Mouse (Mus musculus) cerebellum, adult (tissue): Measurements from ENCODE around the gene Vmn1r220.
"Not testable (repeated sequence)": the region's sequence is repeated elsewhere in the genome, so short reads cannot be mapped to it uniquely, and the experiment has no call there.

Source experiments
- ATAC-seq: cut with Nextera tagmentation; 2 replicates; pipeline ENCODE4 v1.9.2; 2017; ENCODE audit warnings: mild to moderate bottlenecking, moderate library complexity, mixed read lengths; ENCODE audit not compliant: insufficient number of reproducible peaks, low FRiP score, low TSS enrichment

The Vmn1r220 gene

DNA sequence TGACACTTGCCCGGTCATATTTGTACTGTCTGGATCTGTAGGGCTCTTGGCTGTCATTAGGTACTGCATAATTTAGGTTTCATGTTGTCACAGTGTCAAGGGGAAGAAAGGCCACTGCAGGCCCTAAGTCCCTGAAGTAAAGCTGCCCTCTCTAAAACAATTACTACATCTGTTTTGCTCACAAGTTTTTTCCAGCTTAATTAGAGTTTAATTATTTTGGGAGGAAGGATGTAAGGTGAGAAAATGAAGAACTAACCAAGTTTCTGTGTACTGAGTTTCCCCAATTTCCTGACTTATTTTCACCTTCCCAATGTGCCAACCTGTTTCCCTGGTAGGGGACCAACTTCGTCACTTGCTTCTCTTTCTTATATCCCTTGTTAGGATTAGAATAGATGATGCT lies at the start of gene Vmn1r220:
TSS of gene Vmn1r220 (minus strand) at position 101 of the 400 bp plus-strand sequence.
- ATAC-seq: no peak

DNA sequence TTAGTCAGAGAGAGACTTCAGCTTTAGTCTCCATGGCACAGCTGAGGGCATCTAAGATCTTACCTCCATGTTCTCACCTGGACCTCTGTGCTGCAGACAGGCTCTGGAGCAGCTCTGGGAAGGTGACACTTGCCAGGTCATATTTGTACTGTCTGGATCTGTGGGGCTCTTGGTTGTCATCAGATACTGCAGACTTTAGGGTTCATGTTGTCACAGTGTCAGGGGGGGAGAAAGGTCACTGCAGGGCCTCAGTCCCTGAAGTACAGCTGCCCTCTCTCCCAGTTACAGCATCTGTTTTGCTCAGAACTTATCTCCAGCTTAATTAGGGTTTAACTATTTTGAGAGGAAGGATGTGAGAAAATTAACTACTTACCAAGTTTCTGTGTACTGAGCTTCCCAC lies 48.1 kb upstream of the Vmn1r220 start, which contains the start of gene Vmn1r222:
TSS of gene Vmn1r222 (minus strand) at position 101 of the 400 bp plus-strand sequence.
- not testable (repeated sequence) for ATAC-seq

DNA sequence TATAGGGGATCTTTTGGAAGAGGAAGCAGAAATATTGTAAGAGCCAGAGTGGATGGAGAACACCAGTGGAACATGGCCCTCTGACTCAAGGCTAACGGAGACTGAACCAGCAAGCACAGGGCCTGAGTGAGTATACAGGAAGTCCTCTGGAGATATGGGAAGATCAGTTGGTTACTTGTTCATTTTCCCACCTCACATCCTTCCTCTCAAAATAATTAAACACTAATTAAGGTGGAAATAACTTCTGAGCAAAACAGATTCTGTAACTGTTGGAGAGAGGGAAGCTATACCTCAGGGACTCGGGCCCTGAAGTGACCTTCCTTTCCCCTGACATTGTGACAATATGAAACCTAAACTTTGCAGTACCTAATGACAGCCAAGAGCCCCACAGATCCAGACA lies 26.1 kb upstream of the Vmn1r220 start, which contains the start of gene Vmn1r221:
TSS of gene Vmn1r221 (plus strand) at position 301 of the 400 bp plus-strand sequence.
- not testable (repeated sequence) for ATAC-seq

DNA sequence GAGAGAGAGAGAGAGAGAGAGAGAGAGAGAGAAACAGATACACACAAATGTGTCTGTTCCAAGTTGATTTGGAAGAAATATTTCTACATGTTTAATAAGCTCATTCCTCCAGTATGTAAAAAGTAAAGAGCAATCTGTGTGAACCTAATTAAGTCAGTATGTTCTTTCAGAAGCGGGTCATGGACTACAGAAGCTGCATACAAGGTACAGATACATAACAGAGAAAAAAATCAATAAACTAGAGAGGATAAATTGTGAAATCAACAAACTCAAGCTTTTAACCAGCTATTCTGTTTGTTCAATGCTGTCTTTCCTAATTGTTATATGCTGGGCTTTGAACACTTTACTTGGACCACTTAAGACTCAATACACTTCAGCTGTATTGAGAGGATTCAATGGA lies 16.1 kb upstream of the Vmn1r220 start:
- not testable (repeated sequence) for ATAC-seq

DNA sequence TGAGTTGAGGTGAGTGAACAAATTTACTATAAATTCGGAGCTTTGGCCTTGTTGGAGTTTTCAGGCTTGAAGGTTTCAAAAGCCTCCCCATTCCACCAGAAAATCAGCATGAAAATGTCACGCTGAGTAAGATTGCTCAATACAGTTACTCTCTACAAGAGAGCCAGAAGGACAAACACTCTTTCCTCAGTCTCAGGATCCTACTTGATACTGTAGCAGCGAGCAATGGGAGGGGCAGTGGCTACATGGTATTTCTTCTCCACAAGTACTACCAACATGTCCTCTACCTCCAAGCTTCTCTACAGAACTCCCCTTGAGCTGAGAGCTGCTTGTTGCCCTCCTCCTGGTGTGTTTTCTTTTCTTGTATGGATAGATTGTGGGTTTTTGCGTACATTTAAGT lies 21.3 kb downstream of the Vmn1r220 start:
- ATAC-seq: not testable (repeated sequence)

DNA sequence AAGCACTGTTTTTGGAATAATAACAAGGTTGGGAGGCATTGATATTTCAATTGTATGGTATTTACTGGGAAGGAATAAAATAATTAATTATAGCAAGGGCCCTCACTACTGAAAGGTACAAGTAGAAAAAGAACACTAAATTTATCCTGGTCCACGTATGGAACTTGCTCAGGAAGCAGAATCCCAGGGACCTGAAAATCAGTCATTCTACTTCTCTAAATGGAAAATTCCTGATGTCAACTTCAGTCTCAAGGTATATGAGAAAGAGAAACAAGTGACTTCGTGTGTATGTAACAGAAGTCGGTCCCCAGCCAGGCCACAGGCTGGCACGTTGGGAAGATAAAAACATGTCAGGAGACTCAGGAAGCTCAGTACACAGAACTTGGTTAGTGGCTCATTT lies 28.8 kb downstream of the Vmn1r220 start, which contains the start of gene Vmn1r219:
TSS of gene Vmn1r219 (plus strand) at position 301 of the 400 bp plus-strand sequence.
- no peak for ATAC-seq

DNA sequence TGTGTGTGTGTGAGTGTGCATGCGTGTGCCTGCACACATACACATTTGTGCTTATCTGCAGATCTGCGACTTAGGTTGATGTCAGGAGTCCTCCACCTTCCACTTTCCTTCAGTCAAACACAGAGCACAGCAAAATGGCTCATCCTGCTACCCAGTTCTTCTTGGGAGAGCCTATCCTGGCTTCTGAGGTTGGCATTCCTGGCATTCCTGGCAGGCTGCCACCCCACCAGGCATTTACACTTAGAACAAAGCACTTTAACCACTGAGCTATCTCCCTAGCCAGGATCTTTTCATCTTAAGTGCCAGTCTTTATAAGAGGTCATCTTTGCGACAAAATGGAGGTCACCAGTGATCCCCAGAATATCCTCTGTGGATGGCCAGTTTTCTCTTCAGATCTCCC lies 29.9 kb downstream of the Vmn1r220 start:
- ATAC-seq: no peak

DNA sequence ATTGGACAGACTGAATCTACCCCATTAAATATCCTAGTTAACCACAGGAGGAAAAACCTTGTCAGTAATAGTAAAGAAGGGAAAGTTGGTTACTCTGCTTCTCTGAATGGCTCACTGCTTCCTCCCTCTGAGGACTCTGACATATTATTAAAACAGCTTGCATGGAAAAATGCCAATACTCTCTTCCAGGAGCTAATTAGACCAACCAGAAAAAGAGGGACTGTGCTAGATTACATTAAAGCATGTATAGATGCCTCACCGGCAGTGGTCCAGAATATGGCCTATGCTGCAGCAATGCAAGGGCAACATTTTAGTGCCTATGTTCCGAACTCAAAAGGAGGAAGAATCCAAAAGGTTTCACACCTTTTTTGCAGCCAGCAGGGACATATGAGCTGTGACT lies 48.9 kb downstream of the Vmn1r220 start:
- ATAC-seq: no peak

DNA sequence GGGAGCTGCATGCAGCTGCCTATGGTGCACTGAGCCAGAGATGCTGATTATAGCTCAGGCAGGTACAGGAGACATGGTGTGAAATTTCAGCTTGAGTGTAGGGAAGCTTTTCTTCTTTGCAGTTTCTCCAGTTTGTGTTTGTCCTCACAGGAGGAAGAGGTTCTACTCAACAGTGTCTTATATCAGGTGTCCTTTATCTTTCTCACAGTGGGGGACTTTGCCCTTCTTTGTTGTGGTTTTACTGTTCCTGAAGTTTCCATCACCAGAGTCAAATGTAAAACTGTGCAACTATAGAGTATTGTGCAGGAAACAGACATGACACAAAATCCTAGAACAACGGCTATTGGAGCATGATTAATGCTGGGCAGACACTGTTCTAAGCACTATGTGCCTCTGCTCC lies 54.3 kb downstream of the Vmn1r220 start:
- no peak for ATAC-seq

DNA sequence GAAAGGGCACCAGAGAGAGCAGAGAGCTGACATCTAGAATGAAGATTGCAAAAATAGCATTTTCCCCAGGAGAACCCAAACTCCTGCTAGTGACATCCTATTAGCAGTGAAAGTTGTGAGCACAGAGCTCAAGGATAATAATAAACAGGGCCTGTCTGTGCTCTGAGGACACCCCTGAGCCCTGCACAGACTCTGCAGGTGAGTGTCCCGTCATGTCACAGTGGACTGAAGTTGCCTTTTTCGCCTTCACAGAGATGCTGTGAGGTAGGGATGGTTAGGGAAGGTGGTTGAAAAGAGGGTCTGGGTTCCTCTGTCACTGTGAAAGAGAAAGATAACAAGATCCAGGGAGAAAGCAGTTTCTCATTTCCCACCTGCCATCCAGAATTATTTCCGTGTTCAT lies 54.7 kb downstream of the Vmn1r220 start, which contains the start of gene Vmn1r218:
TSS of gene Vmn1r218 (plus strand) at position 57 of the 400 bp plus-strand sequence.
- ATAC-seq: no peak; the same call in 1 of the 2 replicates
